Mouse (Mus musculus) hindbrain, embryonic 14.5 days (tissue): Measurements from ENCODE around the gene Tprn. TPM values are rescaled to one million over a fixed set of nuclear protein-coding genes. Genes with fewer than 3 reads are reported as not detected.

Source experiments
- ATAC-seq: fragments of 200-750 bp; cut with Nextera tagmentation; 2 replicates; pipeline ENCODE4 v1.8.0; 2017; ENCODE audit warnings: moderate number of reproducible peaks, mild to moderate bottlenecking, moderate TSS enrichment, moderate library complexity; ENCODE audit not compliant: low FRiP score
- DNase-seq: peaks from one replicate; pipeline ENCODE4 v3.0.0-alpha.2; 2015; ENCODE audit warnings: low spot score
- H3K27ac ChIP-seq: fragments of 300-500 bp; sonication (generic); 2 replicates; pipeline ENCODE4 v1.5.1; 2014; ENCODE audit warnings: mild to moderate bottlenecking, moderate library complexity
- H3K27me3 ChIP-seq: fragments of 300-500 bp; sonication (generic); 2 replicates; pipeline ENCODE4 v1.6.1; 2014; ENCODE audit warnings: mild to moderate bottlenecking, low read length, mixed read lengths; ENCODE audit not compliant: control insufficient read depth, insufficient read depth
- H3K36me3 ChIP-seq: fragments of 300-500 bp; sonication (generic); replicated peaks from 2 replicates; pipeline ENCODE4 v1.6.1; 2014; ENCODE audit not compliant: control insufficient read depth, insufficient read depth
- H3K4me1 ChIP-seq: fragments of 300-500 bp; sonication (generic); replicated peaks from 2 replicates; pipeline ENCODE4 v1.6.1; 2014; ENCODE audit warnings: antibody characterized with exemption, low read length, mixed read lengths; ENCODE audit not compliant: control insufficient read depth, insufficient read depth
- H3K4me2 ChIP-seq: fragments of 300-500 bp; sonication (generic); replicated peaks from 2 replicates; pipeline ENCODE4 v1.6.1; 2014; ENCODE audit warnings: mild to moderate bottlenecking, moderate library complexity
- H3K4me3 ChIP-seq: fragments of 300-500 bp; sonication (generic); replicated peaks from 2 replicates; pipeline ENCODE4 v1.5.1; 2014; ENCODE audit warnings: mild to moderate bottlenecking, low read length
- H3K9ac ChIP-seq: fragments of 300-500 bp; sonication (generic); 2 replicates; pipeline ENCODE4 v1.6.1; 2014
- H3K9me3 ChIP-seq: fragments of 300-500 bp; sonication (generic); 2 replicates; pipeline ENCODE4 v1.6.1; 2016; ENCODE audit warnings: low read length; ENCODE audit not compliant: control insufficient read depth
- WGBS: fragments of 180-500 bp; shearing (Covaris S2); extraction: QIAGEN DNeasy Blood & Tissue Kit; methylation state at CpG from one replicate; pipeline ENCODE4 v1.1.7; 2014; 5-methylcytosine and 5-hydroxymethylcytosine counted together
- polyA plus RNA-seq: library from polyadenylated mRNA; unstranded; fragments of >200 nt; fragmentation: Nextera tagmentation; extraction: Ambion mirVana; gene quantifications from 2 replicates; pipeline ENCODE4 v1.2.1, GENCODE M21; 2014

The Tprn gene
- polyA plus RNA-seq, 1 experiment from 2014 or later = 14.7 TPM

GRCm38 (mm10) chr2:25233421-25233820 is 29.0 kb upstream of the Tprn start:
- Histone ChIP-seq H3K27me3 (peaks cover 6% of the 10 kb centered on the region; the same call in 1 of the 2 replicates), H3K36me3 (no peaks in the 10 kb centered on the region), H3K9ac (no peak overlapping the region), H3K4me3 (no peak overlapping the region), H3K4me2 (no peak overlapping the region), H3K9me3 (no peaks in the 10 kb centered on the region), H3K27ac (no peak overlapping the region), H3K4me1 (0 out of 2 replicates have a peak, but pooled peaks cover 3% of the 10 kb centered on the region)
- WGBS = 79% methylated on average over 4 of the region's 4 CpGs
- ATAC-seq = no peak
- DNase-seq = no peak

- Histone ChIP-seq H3K36me3 (no peaks in the 10 kb centered on the region), H3K4me3 (no peak within 1 kb of the TSS), H3K4me1 (0 out of 2 replicates have a peak, but pooled peaks cover under 1% of the 10 kb centered on the region), H3K27ac (no peak within 1 kb of the TSS), H3K9me3 (no peaks in the 10 kb centered on the region), H3K9ac (no peak within 1 kb of the TSS), H3K27me3 (peaks cover 6% of the 10 kb centered on the region; the same call in 1 of the 2 replicates), H3K4me2 (no peak within 1 kb of the TSS)
- WGBS = 83% methylated on average over 3 of the region's 3 CpGs
- no peak for DNase-seq
- no peak for ATAC-seq
Measured at GRCm38 (mm10) chr2:25234050-25234449, 28.4 kb upstream of the Tprn start, which contains the start of gene Slc34a3. Gene Slc34a3, minus strand, starts transcription at chr2:25234364.

- no peak overlapping the region for H3K4me3 ChIP-seq
- H3K36me3 ChIP-seq = no peaks in the 10 kb centered on the region
- no peak for ATAC-seq
- H3K4me2 ChIP-seq = no peak overlapping the region
- H3K9me3 ChIP-seq = no peaks in the 10 kb centered on the region
- DNase-seq = no peak
- no peaks in the 10 kb centered on the region for H3K4me1 ChIP-seq
- peaks cover 6% of the 10 kb centered on the region; the same call in 1 of the 2 replicates for H3K27me3 ChIP-seq
- no peak overlapping the region for H3K9ac ChIP-seq
- no peak overlapping the region for H3K27ac ChIP-seq
- 75% methylated on average over 5 of the region's 5 CpGs for WGBS
Measured at GRCm38 (mm10) chr2:25234551-25235220, 27.7 kb upstream of the Tprn start.

- Histone ChIP-seq H3K36me3 (no peaks in the 10 kb centered on the region), H3K27me3 (peaks cover 6% of the 10 kb centered on the region; the same call in 1 of the 2 replicates), H3K4me2 (no peak within 1 kb of the TSS), H3K9me3 (no peaks in the 10 kb centered on the region), H3K27ac (no peak within 1 kb of the TSS), H3K9ac (no peak within 1 kb of the TSS), H3K4me1 (peaks cover 8% of the 10 kb centered on the region), H3K4me3 (no peak within 1 kb of the TSS)
- DNase-seq (no peak), ATAC-seq (no peak)
- WGBS = 49% methylated on average over 8 of the region's 8 CpGs
Measured at GRCm38 (mm10) chr2:25236614-25237013, 25.8 kb upstream of the Tprn start, which contains the start of gene Rnf224. Gene Rnf224, minus strand, starts transcription at chr2:25236787.

GRCm38 (mm10) chr2:25237522-25237921 is 24.9 kb upstream of the Tprn start:
- no peaks in the 10 kb centered on the region for H3K36me3 ChIP-seq
- H3K4me3 ChIP-seq = no peak overlapping the region
- no peak for DNase-seq
- H3K4me1 ChIP-seq = peaks cover 16% of the 10 kb centered on the region
- no peak overlapping the region for H3K27ac ChIP-seq
- no peaks in the 10 kb centered on the region for H3K9me3 ChIP-seq
- no peak for ATAC-seq
- peaks cover 6% of the 10 kb centered on the region; the same call in 1 of the 2 replicates for H3K27me3 ChIP-seq
- H3K4me2 ChIP-seq = no peak overlapping the region
- WGBS = 75% methylated on average over 4 of the region's 4 CpGs
- no peak overlapping the region for H3K9ac ChIP-seq

- no peaks in the 10 kb centered on the region for H3K36me3 ChIP-seq
- ATAC-seq = no peak
- no peak overlapping the region for H3K27ac ChIP-seq
- H3K4me3 ChIP-seq = no peak overlapping the region
- no peak overlapping the region for H3K4me2 ChIP-seq
- no peak for DNase-seq
- no peaks in the 10 kb centered on the region for H3K9me3 ChIP-seq
- peaks cover 6% of the 10 kb centered on the region; the same call in 1 of the 2 replicates for H3K27me3 ChIP-seq
- no peak overlapping the region for H3K9ac ChIP-seq
- peaks cover 22% of the 10 kb centered on the region for H3K4me1 ChIP-seq
Measured at GRCm38 (mm10) chr2:25238106-25238505, 24.3 kb upstream of the Tprn start.

- no peak for DNase-seq
- WGBS = 87% methylated on average over 3 of the region's 3 CpGs
Measured at GRCm38 (mm10) chr2:25239766-25240165, 22.7 kb upstream of the Tprn start.

GRCm38 (mm10) chr2:25240310-25240709 is 22.1 kb upstream of the Tprn start:
- Histone ChIP-seq H3K36me3 (peaks cover 15% of the 10 kb centered on the region), H3K4me3 (peak overlapping the region; percentile 72), H3K4me1 (peaks cover 22% of the 10 kb centered on the region), H3K27me3 (peaks cover 6% of the 10 kb centered on the region; the same call in 1 of the 2 replicates), H3K9ac (peak overlapping the region; percentile 87; the same call in 1 of the 2 replicates), H3K9me3 (no peaks in the 10 kb centered on the region), H3K27ac (peak overlapping the region; percentile 60), H3K4me2 (peak overlapping the region; percentile 86)
- ATAC-seq (no peak), DNase-seq (no peak)
- WGBS = 48% methylated on average over 8 of the region's 8 CpGs

More at GRCm38 (mm10) chr2:25239766-25240165, 22.7 kb upstream of the Tprn start:
- no peak overlapping the region for H3K27ac ChIP-seq
- no peak overlapping the region for H3K9ac ChIP-seq
- H3K4me1 ChIP-seq = peaks cover 22% of the 10 kb centered on the region
- H3K9me3 ChIP-seq = no peaks in the 10 kb centered on the region
- no peak for ATAC-seq
- no peak overlapping the region for H3K4me2 ChIP-seq
- H3K36me3 ChIP-seq = peaks cover 9% of the 10 kb centered on the region
- no peak overlapping the region for H3K4me3 ChIP-seq
- peaks cover 6% of the 10 kb centered on the region; the same call in 1 of the 2 replicates for H3K27me3 ChIP-seq

- DNase-seq (peak; percentile 76), ATAC-seq (peak; percentile 75)
- Histone ChIP-seq H3K9ac (peak overlapping the region; percentile 87; the same call in 1 of the 2 replicates), H3K27me3 (peaks cover 6% of the 10 kb centered on the region; the same call in 1 of the 2 replicates), H3K36me3 (peaks cover 20% of the 10 kb centered on the region), H3K27ac (peak overlapping the region; percentile 60), H3K4me1 (peaks cover 22% of the 10 kb centered on the region), H3K4me3 (peak overlapping the region; percentile 72), H3K9me3 (no peaks in the 10 kb centered on the region), H3K4me2 (peak overlapping the region; percentile 86)
- WGBS = under 1% methylated on average over 29 of the region's 29 CpGs
Measured at GRCm38 (mm10) chr2:25240723-25241437, 21.5 kb upstream of the Tprn start.
